Mouse (Mus musculus): Measurements from ENCODE around the gene Cpa5.

The Cpa5 gene
- long read RNA-seq, experiment 1 = 0 reads
- long read RNA-seq, experiment 2 = 0 reads

DNA sequence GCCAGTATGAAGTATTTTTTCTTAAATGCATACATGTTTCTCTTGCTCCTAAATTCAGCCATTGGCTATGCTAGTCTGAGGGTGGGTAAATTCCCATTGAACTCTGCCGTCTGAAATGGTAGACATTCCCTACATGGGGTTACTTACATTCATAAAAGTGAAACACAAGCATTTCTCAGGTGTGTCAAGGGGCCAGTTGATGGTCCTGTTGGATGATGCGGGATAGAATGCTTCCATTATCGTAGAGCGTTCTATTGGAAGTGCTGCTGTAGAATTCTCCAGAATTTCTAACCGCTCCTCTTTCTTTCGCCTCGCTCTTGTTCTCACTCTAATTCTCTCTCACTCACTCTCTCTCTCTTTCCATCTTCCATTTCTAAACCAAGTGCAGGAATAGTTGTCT lies at the start of gene Cpa5:
Gene Cpa5, plus strand, starts transcription at position 301 of the 400 bp plus-strand sequence.
- intact Hi-C loops (cut with DNase I) = no loop called here

DNA sequence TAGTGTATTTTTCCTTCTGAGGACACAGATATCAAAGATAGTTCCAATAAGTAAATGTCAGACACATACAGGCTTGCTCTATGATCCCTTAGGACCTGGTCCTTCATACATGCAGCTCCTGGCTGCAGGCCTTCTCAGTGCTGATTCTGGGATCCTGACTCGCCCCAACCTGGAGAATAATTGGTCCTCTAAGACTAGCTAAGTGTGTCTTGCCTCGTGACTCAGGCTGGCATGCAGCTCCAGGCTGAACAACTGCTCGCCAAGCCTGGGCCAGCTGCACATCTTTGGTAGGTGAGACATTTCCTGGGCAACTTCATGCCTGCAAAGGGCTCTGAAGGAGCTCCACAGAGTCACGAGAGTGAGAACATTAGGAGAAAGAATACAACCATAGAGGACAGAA lies 48.7 kb upstream of the Cpa5 start:
- intact Hi-C loops (cut with DNase I) = no loop called here

DNA sequence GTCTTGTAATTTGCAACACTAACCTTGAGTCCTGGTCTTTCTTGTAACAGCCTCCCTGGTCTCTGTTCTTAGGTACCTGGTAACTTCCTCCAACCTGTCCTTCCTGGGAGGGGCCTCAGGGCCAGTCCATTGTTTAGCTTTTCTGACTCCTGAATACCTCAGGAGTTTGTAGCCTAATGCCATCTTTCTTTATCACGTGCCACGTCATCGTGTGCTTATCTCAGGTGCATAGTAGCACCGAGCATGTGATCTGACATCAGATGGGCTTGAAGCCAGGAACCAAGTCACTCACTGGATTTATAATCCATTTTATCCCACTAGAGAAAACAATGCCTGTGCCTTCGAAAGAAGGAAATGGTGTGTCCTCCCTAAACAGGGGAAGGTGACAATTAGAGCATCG lies 47.2 kb upstream of the Cpa5 start:
- intact Hi-C loops (cut with DNase I) = no loop called here

DNA sequence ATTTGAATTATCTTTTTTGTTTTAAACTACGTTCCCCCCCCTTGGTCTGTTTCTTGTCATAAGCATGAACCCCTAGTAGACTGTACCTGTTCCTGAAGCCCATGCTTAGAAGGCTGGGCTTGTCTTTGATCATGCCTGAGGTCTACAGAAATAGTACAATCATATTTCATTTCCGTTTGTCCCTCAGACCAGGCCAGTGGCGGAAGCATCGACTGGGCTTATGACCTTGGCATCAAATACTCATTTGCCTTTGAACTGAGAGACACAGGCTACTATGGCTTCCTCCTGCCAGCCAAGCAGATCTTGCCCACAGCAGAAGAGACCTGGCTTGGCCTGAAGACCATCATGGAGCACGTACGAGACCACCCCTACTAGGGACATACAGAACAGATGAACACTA lies 46.8 kb upstream of the Cpa5 start:
- intact Hi-C loops (cut with DNase I) = no loop called here

DNA sequence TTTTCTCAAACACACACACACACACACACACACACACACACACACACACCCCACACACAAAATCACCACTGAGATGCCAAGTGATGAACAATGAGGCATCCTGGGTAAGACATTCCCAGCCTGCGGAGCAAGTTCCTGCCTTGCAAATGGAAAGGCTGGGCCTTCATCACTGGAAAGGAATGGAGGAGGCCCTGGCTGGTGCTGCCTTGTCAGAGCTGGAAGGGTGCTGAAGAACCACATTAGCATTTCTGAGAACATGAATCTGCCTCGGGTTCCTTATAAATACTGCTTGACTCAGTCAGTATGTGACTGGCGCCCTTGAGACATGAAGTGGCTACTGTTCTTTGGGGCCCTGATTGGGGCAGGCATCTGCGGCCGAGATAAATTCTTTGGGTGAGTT lies 42.7 kb upstream of the Cpa5 start, which contains the start of gene Cpa4:
Gene Cpa4, plus strand, starts transcription at position 301 of the 400 bp plus-strand sequence.
- intact Hi-C loops (cut with DNase I) = no loop called here

DNA sequence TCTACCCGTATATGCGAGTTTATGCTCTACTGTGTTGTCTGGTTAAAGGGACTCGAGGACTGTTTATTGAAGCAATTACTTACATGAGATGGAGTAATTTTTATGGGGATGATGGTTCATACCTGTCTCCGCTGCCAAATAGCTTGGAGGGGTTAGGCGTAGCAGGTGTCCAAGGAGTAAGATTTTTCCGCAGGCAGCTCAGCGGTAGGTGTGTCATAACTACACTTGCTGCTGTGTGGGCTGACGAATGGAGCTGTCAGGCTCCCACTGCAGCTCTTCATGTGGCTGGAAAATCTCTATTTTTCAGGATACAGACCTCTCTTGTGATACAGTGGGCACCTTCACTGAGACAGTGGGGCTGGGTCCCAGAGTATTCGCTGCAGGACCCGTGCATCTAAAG lies 41.5 kb upstream of the Cpa5 start:
- intact Hi-C loops (cut with DNase I) = no loop called here

DNA sequence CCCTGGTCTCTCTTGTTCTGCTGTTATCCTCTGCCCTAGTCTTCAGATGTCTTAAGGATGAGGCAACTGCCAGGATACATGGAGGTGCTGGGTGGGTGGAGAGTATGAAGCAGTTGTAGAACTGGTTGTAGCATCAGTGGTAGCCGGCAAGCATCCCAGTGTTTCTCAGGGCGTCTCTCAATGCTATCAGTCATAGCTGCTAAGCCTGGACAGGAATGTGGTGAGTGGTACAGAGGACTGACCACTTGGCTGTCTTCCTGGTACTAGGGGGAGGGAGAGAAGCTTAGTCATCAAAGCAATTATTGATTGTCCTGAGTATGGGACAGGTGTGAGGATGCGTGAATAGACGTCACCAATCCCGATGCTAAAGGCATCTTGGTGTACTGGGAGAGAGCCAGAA lies 40.8 kb upstream of the Cpa5 start:
- intact Hi-C loops (cut with DNase I) = no loop called here

DNA sequence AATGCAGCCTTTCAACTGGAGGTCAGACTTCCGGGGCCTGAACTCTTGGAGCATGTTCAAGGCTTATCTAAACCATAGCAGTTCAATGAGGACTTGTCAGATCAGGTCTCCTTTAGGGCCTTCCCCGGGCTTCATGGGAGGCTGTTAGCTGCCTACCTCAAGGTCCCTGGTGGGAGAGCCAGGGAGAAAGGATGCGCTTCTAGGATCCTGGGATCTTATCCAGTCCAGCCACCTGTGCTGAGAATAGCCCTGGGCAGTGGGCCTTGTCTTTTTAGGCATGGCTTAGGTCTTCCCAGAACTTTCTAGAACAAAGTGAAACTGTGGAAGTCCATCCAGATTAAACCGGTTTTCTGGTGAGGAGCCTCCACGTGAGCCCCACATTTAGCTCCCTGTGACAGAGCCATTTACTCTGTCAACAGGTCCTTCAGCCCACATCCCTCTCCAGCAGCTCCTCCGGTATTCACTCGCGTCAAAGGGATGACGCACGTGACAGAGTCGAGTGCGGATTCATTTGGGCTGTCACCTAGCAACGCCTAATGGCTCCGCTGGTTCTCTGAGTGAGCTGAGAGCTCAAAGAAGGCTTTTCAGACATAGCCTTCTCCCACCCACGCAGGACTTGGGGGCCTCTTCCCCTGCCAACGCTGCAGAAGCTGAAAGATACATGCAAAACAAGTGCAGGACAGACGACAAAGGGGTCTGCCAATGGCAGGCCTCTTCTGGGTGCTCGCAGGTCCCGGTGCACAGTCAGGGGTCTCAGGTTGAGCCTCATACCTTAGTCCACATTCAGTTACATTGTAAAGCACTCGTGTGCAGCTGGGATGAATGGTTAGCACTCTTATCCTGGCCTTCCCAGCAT lies 38.1 kb upstream of the Cpa5 start:
- intact Hi-C loops (cut with DNase I) = no loop called here

DNA sequence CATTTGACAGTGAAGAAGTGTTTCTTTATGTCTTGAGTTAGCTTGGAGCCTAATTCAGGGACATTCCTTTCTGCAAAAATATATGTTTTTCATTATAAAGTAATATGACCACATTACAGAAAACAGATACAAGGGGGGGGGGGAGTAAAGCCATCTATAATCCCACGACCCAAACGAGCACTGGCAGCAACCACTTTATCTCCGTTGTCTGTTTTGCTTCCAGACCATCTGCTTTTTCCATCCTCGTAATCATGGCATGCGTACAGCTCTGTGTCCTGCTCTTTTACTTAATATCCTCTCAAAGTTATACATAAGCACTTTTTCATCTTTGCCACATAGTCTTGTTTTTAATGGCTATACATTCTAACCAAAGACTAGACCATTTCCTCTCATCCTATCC lies 37.4 kb upstream of the Cpa5 start:
- intact Hi-C loops (cut with DNase I) = no loop called here

DNA sequence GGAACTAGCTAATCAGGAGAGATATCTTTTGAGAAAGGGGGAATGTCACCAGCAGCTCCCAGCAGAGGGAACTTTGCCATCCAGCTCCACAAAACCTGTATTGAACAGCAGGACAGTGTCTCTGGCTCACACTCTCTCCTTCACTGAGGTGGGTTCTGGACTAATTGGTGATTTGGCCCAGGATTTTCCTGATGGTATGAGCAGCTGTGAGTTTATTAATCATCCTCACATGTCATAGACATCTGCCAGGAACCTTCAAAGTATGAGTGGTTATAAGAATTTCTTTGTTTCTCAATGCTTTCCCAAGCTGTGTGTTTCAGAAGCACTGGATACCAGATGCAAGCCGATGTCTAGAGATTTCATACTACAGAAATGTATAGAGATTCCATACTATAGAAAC lies 35.9 kb upstream of the Cpa5 start:
- intact Hi-C loops (cut with DNase I) = no loop called here

DNA sequence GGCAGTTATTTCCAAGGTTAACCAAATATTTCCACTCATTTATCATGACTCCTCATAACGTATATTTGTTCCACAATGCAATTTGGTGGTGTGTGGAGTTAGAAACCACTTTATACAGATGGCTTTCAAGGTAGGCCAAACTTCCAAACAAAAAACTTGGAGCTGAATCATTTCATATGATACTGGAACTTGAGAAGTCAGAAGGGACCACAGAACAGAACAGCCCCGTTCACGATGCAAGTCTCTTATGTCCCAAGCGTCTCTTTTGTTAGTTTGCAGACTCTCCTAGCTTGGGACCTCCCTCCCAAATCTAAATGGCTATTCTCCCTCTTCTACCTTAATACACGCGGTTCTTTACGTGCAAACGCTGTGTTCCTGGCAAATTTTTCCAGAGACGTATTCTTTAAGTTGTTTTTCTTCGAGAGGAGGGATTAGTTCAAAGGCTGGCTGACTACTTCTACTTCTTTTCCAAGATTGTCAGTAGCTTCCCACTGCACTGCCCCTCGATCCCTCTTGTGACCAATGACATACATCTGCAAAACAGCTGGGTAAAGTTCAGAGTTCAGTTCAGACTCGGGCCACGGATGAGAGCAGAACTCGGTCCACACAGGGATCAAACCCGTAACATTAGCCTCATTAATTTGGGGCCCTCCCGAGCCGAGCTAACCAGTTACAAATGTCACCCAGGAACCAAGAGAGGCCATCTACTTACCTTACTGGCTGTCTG lies 34.2 kb upstream of the Cpa5 start:
- intact Hi-C loops (cut with DNase I) = no loop called here

DNA sequence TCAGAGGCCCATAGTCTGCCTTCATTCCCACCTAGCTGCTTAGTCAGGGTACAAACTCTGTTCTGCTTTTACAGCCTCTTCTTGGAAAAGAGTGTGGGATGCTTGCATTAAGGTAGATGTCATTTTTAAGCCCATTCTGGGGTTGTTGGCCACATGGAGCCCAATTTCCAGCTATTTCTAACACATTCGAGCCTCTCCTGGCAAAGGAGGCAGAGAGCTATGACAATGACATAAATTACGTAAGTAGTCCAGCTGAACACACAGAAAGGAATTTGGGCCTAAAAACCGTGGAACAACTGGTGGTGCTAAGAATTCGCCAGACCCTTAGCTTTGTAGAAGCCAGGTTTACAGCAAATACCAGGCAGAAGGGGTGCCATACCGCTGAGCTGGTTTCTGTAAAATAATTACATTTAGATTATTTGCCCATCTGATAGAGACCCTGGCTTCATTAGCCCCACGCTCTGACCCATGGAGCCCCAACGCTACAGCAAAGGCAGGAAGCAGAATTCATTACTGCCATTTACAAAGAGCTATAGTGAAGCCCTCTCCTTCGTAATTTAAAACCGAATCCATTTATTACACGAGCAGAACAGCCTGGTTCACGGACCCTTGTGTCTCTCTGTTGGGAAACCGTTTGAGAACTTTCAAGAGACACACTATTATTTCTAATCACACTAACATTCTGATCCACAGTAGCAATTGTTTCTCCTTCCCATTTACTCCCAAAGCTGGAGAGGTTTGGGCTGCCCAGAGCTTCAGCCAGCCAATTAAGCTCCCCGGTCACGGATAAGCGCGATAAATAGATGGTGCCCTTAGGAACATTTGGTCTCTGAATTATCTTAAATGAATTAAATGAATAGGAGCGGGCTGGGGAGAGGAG lies 30.6 kb upstream of the Cpa5 start:
- intact Hi-C loops (cut with DNase I) = no loop called here

DNA sequence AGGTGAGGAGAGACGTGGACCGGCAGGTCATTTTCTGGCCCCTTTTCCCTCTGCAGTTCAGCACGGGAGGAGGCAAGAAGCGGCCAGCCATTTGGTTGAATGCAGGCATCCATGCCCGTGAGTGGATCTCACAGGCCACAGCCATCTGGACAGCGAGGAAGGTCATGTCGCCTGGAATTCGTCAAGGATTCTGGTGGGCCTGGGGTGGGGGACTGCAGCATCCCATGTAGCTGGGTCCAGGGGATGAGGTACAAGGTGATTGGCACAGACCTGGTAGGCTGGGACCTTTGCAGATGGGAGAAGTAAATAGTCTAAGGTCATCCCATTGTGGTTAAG lies 30.0 kb upstream of the Cpa5 start:
- intact Hi-C loops (cut with DNase I) = no loop called here

DNA sequence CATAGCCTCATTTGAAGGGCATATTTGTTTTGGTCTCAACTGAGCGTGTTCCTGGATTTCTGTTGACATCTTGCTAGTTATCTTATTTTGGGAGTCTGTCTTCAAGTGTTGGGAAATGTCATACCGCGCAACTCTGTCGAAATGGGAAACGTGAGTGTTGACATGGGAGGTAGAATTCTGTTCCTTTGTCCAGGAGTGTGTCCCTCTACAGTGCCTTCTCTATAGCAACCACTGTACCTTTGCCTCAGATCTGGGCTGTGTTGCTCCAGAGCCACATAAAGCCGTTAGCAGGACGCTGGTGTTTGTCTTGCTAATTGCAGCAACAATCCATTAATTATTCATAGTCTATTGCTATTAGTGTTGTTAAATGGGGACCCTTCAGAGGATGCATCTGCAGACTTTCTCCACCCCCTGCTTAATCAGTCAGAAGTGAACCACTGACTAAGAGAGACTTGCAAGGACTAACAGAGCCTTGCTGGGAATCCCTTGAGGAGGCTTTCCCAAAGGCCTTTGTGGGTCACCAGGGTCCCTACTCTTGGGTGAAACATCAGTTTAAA lies 23.8 kb upstream of the Cpa5 start:
- intact Hi-C loops (cut with DNase I) = no loop called here

DNA sequence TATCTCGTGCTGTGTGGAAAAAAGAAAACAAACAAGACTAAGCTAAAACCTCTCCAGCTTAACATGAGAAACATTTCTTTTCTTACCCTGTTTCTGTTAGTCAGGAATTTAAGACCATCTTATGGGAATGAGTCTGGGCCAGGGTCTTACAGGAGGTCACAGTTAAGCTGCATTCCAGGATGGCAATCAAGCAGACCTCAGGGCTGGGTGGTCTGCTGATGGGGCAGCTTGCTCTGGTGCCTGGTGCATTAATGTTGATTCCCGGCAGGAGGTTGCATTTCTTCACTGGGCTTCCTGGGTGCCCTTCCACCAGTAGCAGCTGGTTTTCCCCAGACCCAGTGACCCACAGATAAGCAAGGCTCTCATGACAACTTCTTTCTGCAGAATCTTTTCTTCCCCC lies 21.0 kb upstream of the Cpa5 start:
- intact Hi-C loops (cut with DNase I) = no loop called here

DNA sequence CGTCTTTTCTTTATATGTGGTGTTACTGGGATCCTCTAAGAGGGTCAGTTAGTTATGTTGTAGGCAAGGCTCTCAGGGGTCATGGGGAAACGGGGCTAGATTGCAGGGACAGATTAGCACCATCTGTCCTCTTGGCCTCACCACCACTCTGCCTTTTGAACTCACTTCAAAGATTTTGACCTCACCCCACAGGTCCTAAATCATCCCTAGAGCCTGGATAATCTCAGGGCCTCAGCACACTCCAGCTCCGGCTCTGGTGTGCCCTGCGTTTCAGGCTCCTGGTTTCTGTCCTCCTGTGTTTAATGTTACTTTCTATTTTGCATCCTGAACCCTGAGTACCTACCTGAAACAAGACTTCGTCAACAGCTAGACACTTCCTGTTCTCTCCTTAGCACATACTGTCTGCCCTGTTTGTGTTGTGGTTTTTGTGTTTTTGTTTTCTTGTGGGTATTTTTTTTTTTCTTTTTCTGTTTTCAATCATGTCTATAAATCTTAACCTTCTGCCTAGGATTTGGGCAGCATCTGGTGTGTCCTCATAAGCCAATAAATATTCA lies 18.9 kb upstream of the Cpa5 start:
- intact Hi-C loops (cut with DNase I) = no loop called here

DNA sequence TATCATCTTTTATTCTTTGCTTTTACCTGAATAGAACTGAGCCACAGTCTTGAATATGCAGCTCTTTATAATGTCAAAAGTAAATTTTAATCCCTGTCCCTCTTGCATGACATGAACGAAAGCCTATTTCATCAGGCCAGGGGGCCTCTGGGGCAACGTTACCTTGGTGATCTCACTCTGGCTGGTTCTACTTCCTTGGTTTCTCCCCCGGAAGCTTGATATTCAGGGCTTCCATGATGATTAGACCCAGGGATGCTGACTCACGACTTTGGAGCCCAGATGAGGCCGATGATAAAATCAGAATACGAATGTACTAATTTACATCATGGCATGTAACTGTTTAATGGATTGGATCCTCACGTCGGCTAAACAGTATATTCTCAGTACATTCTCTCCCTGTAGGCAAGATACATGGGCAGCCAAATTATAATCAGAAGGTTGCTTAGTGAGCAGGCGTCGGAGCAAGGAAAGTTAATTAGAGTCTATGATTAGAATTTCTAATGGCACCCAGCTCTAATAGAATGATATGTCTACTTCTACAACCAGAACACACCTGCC lies 18.3 kb upstream of the Cpa5 start:
- intact Hi-C loops (cut with DNase I) = no loop called here

DNA sequence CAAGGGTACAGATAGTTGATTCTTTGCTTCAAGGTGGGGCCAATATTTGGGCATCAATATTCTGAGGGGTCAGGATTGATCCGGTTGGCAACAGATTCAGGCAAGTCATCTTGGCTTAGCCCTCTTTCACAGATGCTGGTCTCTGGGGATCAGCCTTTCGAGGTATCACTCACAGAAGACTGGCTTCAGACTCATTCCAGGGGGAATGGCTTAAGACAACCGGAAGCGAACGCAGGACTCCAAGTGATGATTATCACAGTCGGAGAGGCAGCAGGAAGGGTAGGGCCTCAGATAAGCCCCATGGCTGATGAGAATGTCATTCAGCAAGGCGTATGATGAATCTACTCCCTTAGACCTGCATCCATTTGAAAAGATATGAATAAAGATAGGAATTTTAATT lies 16.4 kb upstream of the Cpa5 start:
- intact Hi-C loops (cut with DNase I) = no loop called here

DNA sequence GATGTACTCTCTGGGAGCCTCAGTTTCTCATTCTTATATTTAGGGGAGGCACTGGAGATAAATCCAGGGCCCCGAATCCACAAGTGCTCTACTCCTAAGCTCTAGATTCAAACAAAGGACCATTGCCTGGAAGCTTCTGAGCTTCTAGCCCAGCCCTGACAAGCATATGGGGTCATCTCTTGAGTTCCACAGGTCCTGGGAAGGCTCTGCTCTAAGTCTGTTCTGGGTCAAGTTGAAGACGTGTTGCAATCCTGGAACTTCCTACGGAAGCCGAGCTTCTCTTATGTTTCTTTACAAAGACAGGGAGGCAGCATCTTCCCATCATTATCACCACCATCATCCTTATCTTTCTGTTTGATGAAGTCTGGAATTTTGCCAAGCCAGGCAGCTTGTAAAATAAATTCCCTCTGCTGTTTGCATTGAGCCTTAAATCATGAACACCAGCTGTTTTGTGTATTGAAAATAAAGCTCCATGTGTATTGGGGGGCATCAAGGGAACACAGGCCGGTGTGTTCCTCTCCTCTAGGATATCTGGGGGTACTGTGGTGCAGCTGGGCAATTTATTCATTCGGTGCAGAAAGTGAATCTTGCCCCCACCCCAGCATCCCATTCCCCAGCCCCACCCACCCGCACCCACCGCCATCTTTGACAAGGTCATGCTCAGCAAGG lies 14.4 kb upstream of the Cpa5 start:
- intact Hi-C loops (cut with DNase I) = no loop called here

DNA sequence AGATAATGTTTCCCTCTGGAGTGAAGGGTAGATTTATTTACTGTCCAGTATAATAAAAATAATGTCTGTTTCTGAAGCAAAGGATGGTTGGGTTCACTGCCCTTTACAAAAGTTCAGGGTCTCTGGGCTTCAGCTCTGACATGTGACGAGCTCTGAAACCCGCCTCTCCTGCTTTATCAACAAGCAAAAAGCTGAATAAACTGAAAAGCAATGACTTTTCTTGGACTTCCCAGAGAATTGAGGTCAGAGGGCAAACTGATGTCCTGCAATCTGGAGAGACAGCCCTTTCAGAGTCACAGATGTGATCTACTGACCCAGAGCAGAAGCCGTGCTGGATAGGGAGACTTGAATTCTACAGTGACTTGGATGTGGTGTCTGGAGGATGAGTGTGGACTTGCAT lies 10.8 kb upstream of the Cpa5 start:
- intact Hi-C loops (cut with DNase I) = no loop called here

Measured in adrenal gland (tissue).